ENCODE assay signal across 8 mouse cellular contexts in genomic region chr4:108461262-108461903, GRCm38 (mm10). TPM values are rescaled to one million over a fixed set of nuclear protein-coding genes. Genes with fewer than 3 reads are reported as not detected.
DNase-seq lines count a peak whose midpoint lies in the region; ATAC-seq and TF ChIP-seq lines count a peak whose summit lies in the region.

No protein-coding gene starts in this region.

- no peak for ATAC-seq in embryonic facial prominence, embryonic 13.5 days (ENCODE audit: insufficient number of reproducible peaks, insufficient read depth, low FRiP score, low TSS enrichment, low read depth)
- ATAC-seq in intestine, embryonic 16.5 days, result no peak
- ATAC-seq in neural tube, embryonic 12.5 days (ENCODE audit: low FRiP score, low read depth), result no peak

- H3K4me2 ChIP-seq in embryonic facial prominence, embryonic 13.5 days, result peak overlapping the region; percentile 66
- H3K4me2 ChIP-seq in intestine, embryonic 16.5 days (ENCODE audit: low read depth, low read length), result peak overlapping the region; percentile 55
- H3K4me2 ChIP-seq in neural tube, embryonic 12.5 days (replicated peaks), result peak overlapping the region; percentile 79

- peak overlapping the region; percentile 99; the same call in 1 of the 2 replicates for H3K27ac ChIP-seq in layer of hippocampus, adult 2 months
- H3K27ac ChIP-seq in embryonic facial prominence, embryonic 13.5 days, result no peak overlapping the region; the same call in 1 of the 2 replicates
- H3K27ac ChIP-seq in intestine, embryonic 16.5 days (ENCODE audit: low read length), result no peak overlapping the region
- H3K27ac ChIP-seq in neural tube, embryonic 12.5 days, result no peak overlapping the region

- H3K9ac ChIP-seq in embryonic facial prominence, embryonic 13.5 days, result 0 out of 2 replicates have a peak overlapping the region, but pooled peaks have one; percentile 51
- H3K9ac ChIP-seq in intestine, embryonic 16.5 days (ENCODE audit: low read depth, low read length), result no peak overlapping the region
- H3K9ac ChIP-seq in neural tube, embryonic 12.5 days, result peak overlapping the region; percentile 35; the same call in 1 of the 2 replicates

- no peak for TF ChIP-seq CTCF in layer of hippocampus, adult 2 months (conservative IDR thresholded peaks at IDR 0.05)

- 32% methylated on average over 5 of the region's 5 CpGs for WGBS in embryonic facial prominence, embryonic 13.5 days
- whole genome bisulfite sequencing in intestine, embryonic 16.5 days, result 23% methylated on average over 5 of the region's 5 CpGs
- 68% methylated on average over 5 of the region's 5 CpGs for WGBS in neural tube, embryonic 12.5 days

- H3K9me3 ChIP-seq in embryonic facial prominence, embryonic 13.5 days, result no peaks in the 10 kb centered on the region
- no peaks in the 10 kb centered on the region for H3K9me3 ChIP-seq in intestine, embryonic 16.5 days (ENCODE audit: control insufficient read depth, low read length)
- H3K9me3 ChIP-seq in neural tube, embryonic 12.5 days, result no peaks in the 10 kb centered on the region

- no peaks in the 10 kb centered on the region for H3K27me3 ChIP-seq in embryonic facial prominence, embryonic 13.5 days
- no peaks in the 10 kb centered on the region for H3K27me3 ChIP-seq in intestine, embryonic 16.5 days (replicated peaks; ENCODE audit: control insufficient read depth, insufficient read depth, low read length)
- no peaks in the 10 kb centered on the region for H3K27me3 ChIP-seq in neural tube, embryonic 12.5 days (replicated peaks)

- H3K4me3 ChIP-seq in layer of hippocampus, adult 2 months, result peak overlapping the region; percentile 99
- H3K4me3 ChIP-seq in embryonic facial prominence, embryonic 13.5 days, result peak overlapping the region; percentile 94
- H3K4me3 ChIP-seq in intestine, embryonic 16.5 days (ENCODE audit: low read length), result peak overlapping the region; percentile 38
- peak overlapping the region; percentile 32 for H3K4me3 ChIP-seq in neural tube, embryonic 12.5 days

- H3K36me3 ChIP-seq in embryonic facial prominence, embryonic 13.5 days, result peaks cover 16% of the 10 kb centered on the region
- H3K36me3 ChIP-seq in intestine, embryonic 16.5 days (ENCODE audit: control insufficient read depth, insufficient read depth, low read length), result no peaks in the 10 kb centered on the region
- peaks cover 4% of the 10 kb centered on the region; the same call in 1 of the 2 replicates for H3K36me3 ChIP-seq in neural tube, embryonic 12.5 days

- H3K4me1 ChIP-seq in embryonic facial prominence, embryonic 13.5 days, result peaks cover 11% of the 10 kb centered on the region
- peaks cover 6% of the 10 kb centered on the region for H3K4me1 ChIP-seq in intestine, embryonic 16.5 days (ENCODE audit: control insufficient read depth, insufficient read depth, low read length)
- H3K4me1 ChIP-seq in neural tube, embryonic 12.5 days, result peaks cover 10% of the 10 kb centered on the region; the same call in 1 of the 2 replicates

- no peak for DNase-seq in layer of hippocampus, adult 2 months (ENCODE audit: low spot score in 2 of 2)
- no peak for DNase-seq in layer of hippocampus, adult 8-10 months (ENCODE audit: low spot score in 2 of 2)
- no peak for DNase-seq in yolk sac, embryonic 10.5 days (ENCODE audit: low spot score)
- DNase-seq in adrenal gland, postnatal 25 days, result no peak
- no peak for DNase-seq in kidney, postnatal 10 days

RNA-seq across cellular contexts. Expression of gene Tut4, which starts 2.2 kb away (rescaled TPM):
- total RNA-seq in layer of hippocampus, adult 2 months (2021), result 10 to 100 TPM; 37.7 to 44.4 TPM
- 10 to 100 TPM; 31.7 to 42.2 (median 41.2) TPM for total RNA-seq in layer of hippocampus, adult 8-10 months (2022)
- 103 and 125 TPM in 2 replicates for polyA plus RNA-seq in embryonic facial prominence, embryonic 13.5 days (2015; fragmentation: Nextera tagmentation; extraction: Ambion mirVana)
- polyA plus RNA-seq in intestine, embryonic 16.5 days (2015; fragmentation: Nextera tagmentation; extraction: Ambion mirVana), result 29.0 and 34.7 TPM in 2 replicates
- 85.1 TPM in 2 replicates for polyA plus RNA-seq in neural tube, embryonic 12.5 days (2016; fragmentation: Nextera tagmentation; extraction: Ambion mirVana)
- total RNA-seq in adrenal gland, postnatal 25 days (2021), result 48.8 and 52.5 TPM in 2 replicates

RNA-seq across cellular contexts. Expression of gene Gpx7, which starts 54.6 kb away (rescaled TPM):
- 1 to 10 TPM; 4.8 to 5.1 TPM for total RNA-seq in layer of hippocampus, adult 2 months (2021)
- total RNA-seq in layer of hippocampus, adult 8-10 months (2022), result 1 to 10 TPM; 4.5 to 5.6 (median 4.7) TPM
- 86.0 and 102 TPM in 2 replicates for polyA plus RNA-seq in embryonic facial prominence, embryonic 13.5 days (2015; fragmentation: Nextera tagmentation; extraction: Ambion mirVana)
- 33.0 and 34.9 TPM in 2 replicates for polyA plus RNA-seq in intestine, embryonic 16.5 days (2015; fragmentation: Nextera tagmentation; extraction: Ambion mirVana)
- polyA plus RNA-seq in neural tube, embryonic 12.5 days (2016; fragmentation: Nextera tagmentation; extraction: Ambion mirVana), result 45.2 and 47.4 TPM in 2 replicates
- 7.3 and 8.7 TPM in 2 replicates for total RNA-seq in adrenal gland, postnatal 25 days (2021)

Comparison
In these comparisons a context has a peak if more than half of its experiments do, and no peak if none do; other contexts are left out.
1. H3K4me3 ChIP-seq: peak in every context shown above with its lines; median percentile 99 in layer of hippocampus, adult 2 months; 94 in embryonic facial prominence, embryonic 13.5 days; 38 in intestine, embryonic 16.5 days; 32 in neural tube, embryonic 12.5 days.